Mouse (Mus musculus): ENCODE measurements around the gene Ccl8.

Ccl8 gene

GRCm38 (mm10) chr11:82114885-82115284 is at the start of gene Ccl8:
Gene Ccl8, plus strand, starts transcription at chr11:82115185.
- DNase-seq (ENCODE audit: low spot score in 2 of 2), result no peak

- DNase-seq (ENCODE audit: low spot score in 2 of 2), result no peak
Observed at GRCm38 (mm10) chr11:82066953-82067571, 47.9 kb upstream of the Ccl8 start.

- no peak for DNase-seq (ENCODE audit: low spot score in 2 of 2)
Observed at GRCm38 (mm10) chr11:82071076-82071475, 43.9 kb upstream of the Ccl8 start.

- DNase-seq (ENCODE audit: low spot score in 2 of 2), result no peak
Observed at GRCm38 (mm10) chr11:82072374-82072773, 42.6 kb upstream of the Ccl8 start.

GRCm38 (mm10) chr11:82072984-82073383 is 42.0 kb upstream of the Ccl8 start:
- DNase-seq (ENCODE audit: low spot score in 2 of 2), result no peak

GRCm38 (mm10) chr11:82073686-82074085 is 41.3 kb upstream of the Ccl8 start:
- DNase-seq (ENCODE audit: low spot score in 2 of 2), result no peak

GRCm38 (mm10) chr11:82077031-82077430 is 38.0 kb upstream of the Ccl8 start:
- DNase-seq (ENCODE audit: low spot score in 2 of 2), result no peak

- no peak for DNase-seq (ENCODE audit: low spot score in 2 of 2)
Observed at GRCm38 (mm10) chr11:82078136-82078730, 36.8 kb upstream of the Ccl8 start.

- DNase-seq (ENCODE audit: low spot score in 2 of 2), result no peak
Observed at GRCm38 (mm10) chr11:82080865-82081264, 34.1 kb upstream of the Ccl8 start.

- no peak for DNase-seq (ENCODE audit: low spot score in 2 of 2)
Observed at GRCm38 (mm10) chr11:82084360-82084759, 30.6 kb upstream of the Ccl8 start.

- DNase-seq (ENCODE audit: low spot score in 2 of 2), result no peak
Observed at GRCm38 (mm10) chr11:82099511-82100323, 15.3 kb upstream of the Ccl8 start.

- no peak for DNase-seq (ENCODE audit: low spot score in 2 of 2)
Observed at GRCm38 (mm10) chr11:82101087-82101486, 13.9 kb upstream of the Ccl8 start.

GRCm38 (mm10) chr11:82101529-82101928 is 13.5 kb upstream of the Ccl8 start, which contains the start of gene Ccl12:
Gene Ccl12, plus strand, starts transcription at chr11:82101845.
- DNase-seq (ENCODE audit: low spot score in 2 of 2), result no peak

GRCm38 (mm10) chr11:82109611-82110010 is 5.4 kb upstream of the Ccl8 start:
- no peak for DNase-seq (ENCODE audit: low spot score in 2 of 2)

GRCm38 (mm10) chr11:82110372-82111248 is 4.4 kb upstream of the Ccl8 start:
- DNase-seq (ENCODE audit: low spot score in 2 of 2), result no peak

- DNase-seq (ENCODE audit: low spot score in 2 of 2), result no peak
Observed at GRCm38 (mm10) chr11:82116041-82116440, 1.1 kb downstream of the Ccl8 start.

- no peak for DNase-seq (ENCODE audit: low spot score in 2 of 2)
Observed at GRCm38 (mm10) chr11:82132977-82133376, 18.0 kb downstream of the Ccl8 start.

GRCm38 (mm10) chr11:82136196-82136595 is 21.2 kb downstream of the Ccl8 start:
- DNase-seq (ENCODE audit: low spot score in 2 of 2), result no peak

GRCm38 (mm10) chr11:82139492-82140094 is 24.6 kb downstream of the Ccl8 start:
- no peak for DNase-seq (ENCODE audit: low spot score in 2 of 2)

- no peak for DNase-seq (ENCODE audit: low spot score in 2 of 2)
Observed at GRCm38 (mm10) chr11:82159126-82159525, 44.1 kb downstream of the Ccl8 start.

GRCm38 (mm10) chr11:82163285-82163684 is 48.3 kb downstream of the Ccl8 start:
- DNase-seq (ENCODE audit: low spot score in 2 of 2), result no peak

All from frontal cortex, postnatal 36 days (tissue).